Mouse (Mus musculus) liver, postnatal 0 days (tissue): ENCODE results near the gene Abr.

Experiments
- CTCF ChIP-seq: sonication (generic); IDR thresholded peaks from 2 replicates; pipeline ENCODE4 v1.5.1; 2016; ENCODE audit warnings: antibody characterized with exemption, low read depth
- EP300 ChIP-seq: IDR thresholded peaks from 2 replicates; pipeline ENCODE4 v1.6.1; 2016; ENCODE audit warnings: antibody characterized with exemption, low read depth, mild to moderate bottlenecking

DNA sequence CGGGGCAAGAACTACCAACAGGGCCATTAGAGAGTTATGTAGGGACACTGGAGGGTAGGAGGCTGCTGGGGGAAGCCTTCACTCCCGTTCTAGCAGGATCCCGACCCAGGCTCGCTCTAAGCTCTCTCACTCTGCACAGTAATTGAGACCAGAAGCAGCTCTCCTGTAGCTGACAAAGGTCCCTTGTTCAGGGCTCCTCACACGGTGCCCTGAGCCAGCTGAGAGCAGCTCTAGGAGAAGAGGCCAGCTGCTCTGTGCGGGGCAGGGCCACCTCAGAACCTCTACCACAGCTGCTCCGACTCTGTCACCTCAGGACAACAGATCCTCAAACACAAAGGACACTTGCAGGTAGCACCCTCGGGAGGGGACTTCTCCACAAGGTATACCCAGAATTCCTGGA is 176.7 kb downstream of the Abr start:
- TF ChIP-seq CTCF (no peak), EP300 (no peak)
